Mouse (Mus musculus): ENCODE measurements around the gene Prkci. TPM values are rescaled to one million over a fixed set of nuclear protein-coding genes. Genes with fewer than 3 reads are reported as not detected.

Gene Prkci
- total and polyA plus RNA-seq, 2 experiments = 4.4 to 11.6 TPM

GRCm38 (mm10) chr3:31060745-31061102 is 65.2 kb downstream of the Prkci start:
- WGBS = 80% methylated on average over 8 of the region's 8 CpGs
- TF ChIP-seq CTCF (IDR thresholded peaks at IDR 0.05; ENCODE audit: low read depth, low read length) = no peak
- no peak for TF ChIP-seq POLR2A (IDR thresholded peaks at IDR 0.05; ENCODE audit: extremely low read depth, insufficient read depth, low read length)
- H3K27ac ChIP-seq (replicated peaks; ENCODE audit: insufficient read depth, low read depth, low read length) = peak overlapping the region; percentile 23; the same call in 1 of the 2 replicates
- no peaks in the 10 kb centered on the region for H3K36me3 ChIP-seq (ENCODE audit: control insufficient read depth, insufficient read depth, low read length)
- no peaks in the 10 kb centered on the region for H3K79me2 ChIP-seq (ENCODE audit: control insufficient read depth, insufficient read depth, low read length)
- no peak overlapping the region for H3K4me3 ChIP-seq (ENCODE audit: insufficient read depth, low read depth, low read length)
- no peaks in the 10 kb centered on the region for H3K4me1 ChIP-seq (ENCODE audit: control insufficient read depth, insufficient read depth, low read length)
- DNase-seq (ENCODE audit: extremely low read depth, low read depth, low spot score) = no peak
- no peak overlapping the region for H3K9ac ChIP-seq (ENCODE audit: low read depth, low read length)
- no peaks in the 10 kb centered on the region for H3K27me3 ChIP-seq (ENCODE audit: control insufficient read depth, insufficient read depth, low read length)

DNA sequence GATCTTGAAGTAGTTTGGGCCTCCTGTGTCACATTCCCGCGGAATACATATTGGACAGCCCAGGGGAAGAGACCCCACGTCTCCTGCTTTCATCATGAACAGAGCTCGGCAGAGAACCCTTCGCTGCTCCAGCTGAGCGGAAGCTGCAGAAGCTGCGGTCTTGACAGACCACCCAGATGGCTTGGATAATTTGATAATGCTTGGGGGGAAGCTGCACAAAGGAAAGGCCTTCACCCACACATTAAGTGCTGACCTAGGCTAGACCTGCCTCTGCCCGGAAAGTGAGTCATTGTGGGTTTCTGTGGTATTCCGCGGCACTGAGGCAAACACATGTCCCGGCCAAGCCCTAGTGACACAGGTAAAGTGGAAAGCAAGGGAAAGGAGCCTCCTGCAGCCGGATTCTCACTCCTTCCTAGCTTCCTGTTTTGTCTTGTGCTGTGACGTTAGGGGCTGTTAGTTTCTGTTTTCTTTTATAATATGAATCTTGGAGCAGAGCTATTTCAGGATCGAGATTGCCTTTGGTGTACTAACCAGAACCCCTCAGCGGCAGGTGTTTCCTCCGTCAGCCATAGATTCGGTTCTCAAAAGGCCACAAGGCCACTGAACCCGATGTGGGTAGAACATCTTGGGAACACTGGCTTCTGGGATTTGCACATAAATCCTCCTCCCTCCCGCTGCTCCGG is 65.7 kb downstream of the Prkci start:
- H3K4me3 ChIP-seq (ENCODE audit: insufficient read depth, low read depth, low read length) = peak overlapping the region; percentile 12
- 74% methylated on average over 20 of the region's 20 CpGs for WGBS
- no peaks in the 10 kb centered on the region for H3K79me2 ChIP-seq (ENCODE audit: control insufficient read depth, insufficient read depth, low read length)
- DNase-seq (ENCODE audit: extremely low read depth, low read depth, low spot score) = no peak
- H3K4me1 ChIP-seq (ENCODE audit: control insufficient read depth, insufficient read depth, low read length) = no peaks in the 10 kb centered on the region
- peak overlapping the region; percentile 23 for H3K27ac ChIP-seq (replicated peaks; ENCODE audit: insufficient read depth, low read depth, low read length)
- no peaks in the 10 kb centered on the region for H3K36me3 ChIP-seq (ENCODE audit: control insufficient read depth, insufficient read depth, low read length)
- TF ChIP-seq CTCF (IDR thresholded peaks at IDR 0.05; ENCODE audit: low read depth, low read length) (no peak), POLR2A (IDR thresholded peaks at IDR 0.05; ENCODE audit: extremely low read depth, insufficient read depth, low read length) (no peak)
- no peaks in the 10 kb centered on the region for H3K27me3 ChIP-seq (ENCODE audit: control insufficient read depth, insufficient read depth, low read length)
- H3K9ac ChIP-seq (ENCODE audit: low read depth, low read length) = no peak overlapping the region

DNA sequence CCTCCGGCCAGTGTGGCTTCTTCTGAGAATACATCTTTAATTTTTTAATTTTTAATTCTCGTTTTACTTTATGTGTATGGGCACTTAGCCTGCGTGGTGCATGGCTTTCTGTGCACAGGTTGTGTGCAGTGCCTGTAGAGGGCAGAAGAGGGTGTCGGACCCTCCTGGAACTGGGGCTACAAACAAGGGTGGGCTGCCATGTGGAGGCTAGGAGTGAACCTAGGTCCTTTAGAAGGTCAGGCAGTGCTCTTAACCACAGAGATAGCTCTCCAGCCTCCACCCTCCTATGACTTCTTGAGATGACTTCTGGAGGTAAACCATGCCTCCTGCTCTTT is 66.2 kb downstream of the Prkci start:
- no peak overlapping the region for H3K9ac ChIP-seq (ENCODE audit: low read depth, low read length)
- H3K36me3 ChIP-seq (ENCODE audit: control insufficient read depth, insufficient read depth, low read length) = no peaks in the 10 kb centered on the region
- no peak for DNase-seq (ENCODE audit: extremely low read depth, low read depth, low spot score)
- no peak overlapping the region for H3K4me3 ChIP-seq (ENCODE audit: insufficient read depth, low read depth, low read length)
- TF ChIP-seq CTCF (IDR thresholded peaks at IDR 0.05; ENCODE audit: low read depth, low read length) (peak; percentile 31), POLR2A (IDR thresholded peaks at IDR 0.05; ENCODE audit: extremely low read depth, insufficient read depth, low read length) (no peak)
- H3K79me2 ChIP-seq (ENCODE audit: control insufficient read depth, insufficient read depth, low read length) = no peaks in the 10 kb centered on the region
- no peaks in the 10 kb centered on the region for H3K4me1 ChIP-seq (ENCODE audit: control insufficient read depth, insufficient read depth, low read length)
- H3K27ac ChIP-seq (replicated peaks; ENCODE audit: insufficient read depth, low read depth, low read length) = no peak overlapping the region
- 74% methylated on average over 4 of the region's 4 CpGs for WGBS
- H3K27me3 ChIP-seq (ENCODE audit: control insufficient read depth, insufficient read depth, low read length) = no peaks in the 10 kb centered on the region

GRCm38 (mm10) chr3:31062325-31062724 is 66.8 kb downstream of the Prkci start:
- TF ChIP-seq CTCF (IDR thresholded peaks at IDR 0.05; ENCODE audit: low read depth, low read length) = no peak
- 82% methylated on average over 7 of the region's 7 CpGs for WGBS
- H3K79me2 ChIP-seq (ENCODE audit: control insufficient read depth, insufficient read depth, low read length) = no peaks in the 10 kb centered on the region

DNA sequence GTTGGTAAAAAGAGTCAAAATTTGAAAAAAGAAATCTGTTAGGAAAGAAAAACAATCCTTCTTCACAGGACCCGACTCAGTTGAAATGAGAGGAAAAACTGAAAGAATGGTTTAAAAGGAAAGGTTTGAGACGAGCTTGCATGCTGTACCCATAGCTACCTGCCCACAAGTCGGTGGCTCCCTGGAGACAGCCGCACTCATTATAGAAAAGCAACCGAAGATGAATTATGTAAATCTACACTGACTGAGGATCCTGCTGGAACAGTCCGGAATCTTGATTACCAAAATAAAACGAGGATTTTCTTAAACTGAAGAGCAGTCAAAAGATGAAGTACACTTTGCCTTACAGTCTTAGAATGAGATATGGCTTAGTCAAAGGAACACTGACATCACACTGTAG is 72.9 kb downstream of the Prkci start:
- H3K9ac ChIP-seq (ENCODE audit: low read depth, low read length) = no peak overlapping the region
- no peak overlapping the region for H3K4me3 ChIP-seq (ENCODE audit: insufficient read depth, low read depth, low read length)
- H3K36me3 ChIP-seq (ENCODE audit: control insufficient read depth, insufficient read depth, low read length) = no peaks in the 10 kb centered on the region
- TF ChIP-seq POLR2A (IDR thresholded peaks at IDR 0.05; ENCODE audit: extremely low read depth, insufficient read depth, low read length) = no peak
- H3K4me1 ChIP-seq (ENCODE audit: control insufficient read depth, insufficient read depth, low read length) = no peaks in the 10 kb centered on the region
- no peaks in the 10 kb centered on the region for H3K27me3 ChIP-seq (ENCODE audit: control insufficient read depth, insufficient read depth, low read length)
- 89% methylated on average over 7 of the region's 7 CpGs for whole genome bisulfite sequencing
- no peaks in the 10 kb centered on the region for H3K79me2 ChIP-seq (ENCODE audit: control insufficient read depth, insufficient read depth, low read length)
- no peak for DNase-seq (ENCODE audit: extremely low read depth, low read depth, low spot score)
- no peak overlapping the region for H3K27ac ChIP-seq (replicated peaks; ENCODE audit: insufficient read depth, low read depth, low read length)

More at GRCm38 (mm10) chr3:31062325-31062724, 66.8 kb downstream of the Prkci start:
- Histone ChIP-seq H3K4me3 (ENCODE audit: insufficient read depth, low read depth, low read length) (no peak overlapping the region), H3K4me1 (ENCODE audit: control insufficient read depth, insufficient read depth, low read length) (no peaks in the 10 kb centered on the region), H3K9ac (ENCODE audit: low read depth, low read length) (no peak overlapping the region), H3K36me3 (ENCODE audit: control insufficient read depth, insufficient read depth, low read length) (no peaks in the 10 kb centered on the region), H3K27ac (replicated peaks; ENCODE audit: insufficient read depth, low read depth, low read length) (no peak overlapping the region), H3K27me3 (ENCODE audit: control insufficient read depth, insufficient read depth, low read length) (no peaks in the 10 kb centered on the region)
- no peak for DNase-seq (ENCODE audit: extremely low read depth, low read depth, low spot score)

GRCm38 (mm10) chr3:31071804-31072203 is 76.3 kb downstream of the Prkci start:
- peaks cover 8% of the 10 kb centered on the region for H3K4me1 ChIP-seq (ENCODE audit: control insufficient read depth, insufficient read depth, low read length)
- no peak for DNase-seq (ENCODE audit: extremely low read depth, low read depth, low spot score)
- no peak for TF ChIP-seq CTCF (IDR thresholded peaks at IDR 0.05; ENCODE audit: low read depth, low read length)
- TF ChIP-seq POLR2A (IDR thresholded peaks at IDR 0.05; ENCODE audit: extremely low read depth, insufficient read depth, low read length) = no peak
- H3K4me3 ChIP-seq (ENCODE audit: insufficient read depth, low read depth, low read length) = no peak overlapping the region
- WGBS = 93% methylated on average over 14 of the region's 14 CpGs
- H3K9ac ChIP-seq (ENCODE audit: low read depth, low read length) = no peak overlapping the region
- no peaks in the 10 kb centered on the region for H3K27me3 ChIP-seq (ENCODE audit: control insufficient read depth, insufficient read depth, low read length)
- no peaks in the 10 kb centered on the region for H3K36me3 ChIP-seq (ENCODE audit: control insufficient read depth, insufficient read depth, low read length)
- H3K27ac ChIP-seq (replicated peaks; ENCODE audit: insufficient read depth, low read depth, low read length) = no peak overlapping the region
- no peaks in the 10 kb centered on the region for H3K79me2 ChIP-seq (ENCODE audit: control insufficient read depth, insufficient read depth, low read length)

Measured in liver, adult 2 months (tissue).